Mouse (Mus musculus) inflammation-experienced regulatory T-cells, adult 6 months (primary cell): ENCODE results near the gene Orc3. TPM values are rescaled to one million over a fixed set of nuclear protein-coding genes. Genes with fewer than 3 reads are reported as not detected.

Experiments
- ATAC-seq: one replicate; pipeline ENCODE4 v1.8.0; 2017
- polyA plus RNA-seq, 3 experiments: library from polyadenylated mRNA; unstranded; fragments of 100-300 nt; shearing (Covaris generic); gene quantifications; one replicate each; pipeline ENCODE4 v1.2.1; 2017

Gene Orc3
- polyA plus RNA-seq, 3 experiments from 2014 or later: 92.5 to 124 (median 103) TPM

- ATAC-seq: no peak
Observed at GRCm38 (mm10) chr4:34581990-34582389, 32.8 kb downstream of the Orc3 start.

GRCm38 (mm10) chr4:34581489-34581888 lies 33.3 kb downstream of the Orc3 start:
- ATAC-seq: peak; percentile 52

- no peak for ATAC-seq
Observed at GRCm38 (mm10) chr4:34579215-34579614, 35.5 kb downstream of the Orc3 start.

- peak; percentile 23 for ATAC-seq
Observed at GRCm38 (mm10) chr4:34577028-34577427, 37.7 kb downstream of the Orc3 start.

GRCm38 (mm10) chr4:34572876-34573275 lies 41.9 kb downstream of the Orc3 start:
- ATAC-seq: no peak

GRCm38 (mm10) chr4:34566226-34566625 lies 48.5 kb downstream of the Orc3 start:
- ATAC-seq: no peak

GRCm38 (mm10) chr4:34560971-34561370 lies 53.8 kb downstream of the Orc3 start:
- ATAC-seq: peak; percentile 88

- ATAC-seq: no peak
Observed at GRCm38 (mm10) chr4:34556183-34556582, 58.6 kb downstream of the Orc3 start.

GRCm38 (mm10) chr4:34555604-34556003 lies 59.1 kb downstream of the Orc3 start:
- ATAC-seq: no peak

GRCm38 (mm10) chr4:34554596-34554995 lies 60.1 kb downstream of the Orc3 start:
- no peak for ATAC-seq

GRCm38 (mm10) chr4:34551966-34552365 lies 62.8 kb downstream of the Orc3 start:
- no peak for ATAC-seq

- ATAC-seq: peak; percentile 23
Observed at GRCm38 (mm10) chr4:34551098-34551809, 63.5 kb downstream of the Orc3 start.

GRCm38 (mm10) chr4:34550748-34551097 lies 64.0 kb downstream of the Orc3 start, which contains the start of gene Akirin2:
Akirin2 (plus strand) TSS chr4:34550937.
- ATAC-seq: peak; percentile 33

- peak; percentile 92 for ATAC-seq
Observed at GRCm38 (mm10) chr4:34549981-34550747, 64.6 kb downstream of the Orc3 start.

GRCm38 (mm10) chr4:34529941-34530340 lies 84.8 kb downstream of the Orc3 start:
- no peak for ATAC-seq

- no peak for ATAC-seq
Observed at GRCm38 (mm10) chr4:34529379-34529778, 85.4 kb downstream of the Orc3 start.

- no peak for ATAC-seq
Observed at GRCm38 (mm10) chr4:34528430-34529100, 86.2 kb downstream of the Orc3 start.

GRCm38 (mm10) chr4:34526771-34527170 lies 88.0 kb downstream of the Orc3 start:
- no peak for ATAC-seq

- no peak for ATAC-seq
Observed at GRCm38 (mm10) chr4:34523586-34523985, 91.2 kb downstream of the Orc3 start.

GRCm38 (mm10) chr4:34522846-34523245 lies 91.9 kb downstream of the Orc3 start:
- no peak for ATAC-seq
